Mouse (Mus musculus): ENCODE measurements at regions not wholly inside any gene's neighbourhood (a gene's known extent, or its start where the extent isn't known, plus 50 kb on each side); places are given as distances from the start of the nearest gene placed in this dataset.

GRCm38 (mm10) chr13:44182544-44183191 lies 398.1 kb downstream of the Cd83 start:
- DNase-seq (ENCODE audit: inconsistent ontology term): no peak

- DNase-seq (ENCODE audit: inconsistent ontology term): no peak
Observed at GRCm38 (mm10) chr13:44195365-44195764, 410.8 kb downstream of the Cd83 start.

- no peak for DNase-seq (ENCODE audit: inconsistent ontology term)
Observed at GRCm38 (mm10) chr13:44206042-44206441, 421.5 kb downstream of the Cd83 start.

- DNase-seq (ENCODE audit: inconsistent ontology term): no peak
Observed at GRCm38 (mm10) chr13:44206448-44206847, 421.9 kb downstream of the Cd83 start.

GRCm38 (mm10) chr13:44207400-44208005 lies 422.9 kb downstream of the Cd83 start:
- DNase-seq (ENCODE audit: inconsistent ontology term): no peak

GRCm38 (mm10) chr13:44209036-44209435 lies 424.5 kb downstream of the Cd83 start:
- DNase-seq (ENCODE audit: inconsistent ontology term): no peak

- no peak for DNase-seq (ENCODE audit: inconsistent ontology term)
Observed at GRCm38 (mm10) chr13:44210123-44210522, 425.5 kb downstream of the Cd83 start.

GRCm38 (mm10) chr13:44212356-44212755 lies 427.8 kb downstream of the Cd83 start:
- no peak for DNase-seq (ENCODE audit: inconsistent ontology term)

- DNase-seq (ENCODE audit: inconsistent ontology term): no peak
Observed at GRCm38 (mm10) chr13:44212936-44213335, 428.4 kb downstream of the Cd83 start.

GRCm38 (mm10) chr13:44218266-44218665 lies 433.7 kb downstream of the Cd83 start:
- no peak for DNase-seq (ENCODE audit: inconsistent ontology term)

- DNase-seq (ENCODE audit: inconsistent ontology term): peak; percentile 34
Observed at GRCm38 (mm10) chr13:44221721-44222120, 437.1 kb downstream of the Cd83 start.

- DNase-seq (ENCODE audit: inconsistent ontology term): peak; percentile 23
Observed at GRCm38 (mm10) chr13:44222335-44222734, 437.8 kb downstream of the Cd83 start.

- no peak for DNase-seq (ENCODE audit: inconsistent ontology term)
Observed at GRCm38 (mm10) chr13:44227706-44228459, 443.3 kb downstream of the Cd83 start.

- DNase-seq (ENCODE audit: inconsistent ontology term): peak; percentile 86
Observed at GRCm38 (mm10) chr13:44228540-44229135, 444.1 kb downstream of the Cd83 start.

- DNase-seq (ENCODE audit: inconsistent ontology term): no peak
Observed at GRCm38 (mm10) chr13:44229136-44229611, 444.6 kb downstream of the Cd83 start.

- peak; percentile 36 for DNase-seq (ENCODE audit: inconsistent ontology term)
Observed at GRCm38 (mm10) chr13:44231403-44231802, 446.8 kb downstream of the Cd83 start.

GRCm38 (mm10) chr13:44231868-44232715 lies 447.5 kb downstream of the Cd83 start:
- peak; percentile 87 for DNase-seq (ENCODE audit: inconsistent ontology term)

GRCm38 (mm10) chr13:44232716-44233051 lies 448.1 kb downstream of the Cd83 start:
- no peak for DNase-seq (ENCODE audit: inconsistent ontology term)

- no peak for DNase-seq (ENCODE audit: inconsistent ontology term)
Observed at GRCm38 (mm10) chr13:44234241-44234640, 449.7 kb downstream of the Cd83 start.

GRCm38 (mm10) chr13:44235236-44235635 lies 450.7 kb downstream of the Cd83 start:
- DNase-seq (ENCODE audit: inconsistent ontology term): no peak

- DNase-seq (ENCODE audit: inconsistent ontology term): no peak
Observed at GRCm38 (mm10) chr13:44235941-44236340, 451.4 kb downstream of the Cd83 start.

All from Muller cell, postnatal 12 days (primary cell).